Mouse (Mus musculus) adrenal gland, adult (tissue): ENCODE results near the gene Miip.
A peak's percentile ranks its signal among the peaks of the same experiment; 100 is the strongest.
"Not testable (repeated sequence)": the region's sequence is repeated elsewhere in the genome, so short reads cannot be mapped to it uniquely, and the experiment has no call there.

Source experiments
- DNase-seq, 2 experiments: peaks; one replicate each; pipeline ENCODE4 v3.0.0; 2022 to 2023; ENCODE audit warnings: low spot score in 1 of 2; ENCODE audit not compliant: inconsistent age in 2 of 2

Gene Miip

DNA sequence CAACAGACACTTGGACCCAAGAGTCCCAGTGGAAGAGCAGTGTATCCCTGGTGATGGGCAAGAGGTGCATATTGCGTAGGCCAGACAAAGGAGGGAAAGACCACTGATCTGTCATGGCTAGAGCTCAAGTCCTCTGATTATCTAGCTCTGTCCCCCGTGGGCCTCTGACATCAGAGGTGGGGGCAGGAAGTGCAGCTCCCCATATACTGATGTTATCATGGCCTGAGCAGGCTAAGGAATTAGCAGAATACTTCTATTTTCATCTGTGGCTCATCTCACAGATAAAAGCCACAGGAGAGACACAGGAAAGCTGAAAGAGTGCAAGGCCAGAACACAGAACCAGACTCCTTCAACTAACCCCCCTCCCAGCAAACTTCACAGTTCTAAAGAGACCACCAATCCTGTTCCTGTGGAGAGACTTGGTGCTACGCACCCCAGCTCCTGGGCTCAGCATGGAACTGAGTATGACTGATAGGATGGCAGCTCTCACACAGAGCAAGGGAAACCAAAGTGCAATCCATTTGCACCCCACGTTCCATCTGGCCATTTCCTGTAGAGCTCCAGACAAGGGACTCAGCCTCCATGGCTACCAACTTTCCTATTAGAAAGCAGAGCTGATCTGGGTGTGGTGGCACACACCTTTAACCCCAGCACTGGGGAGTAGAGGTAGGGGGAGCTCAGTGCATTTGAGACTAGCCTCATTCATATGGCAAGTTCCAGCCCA lies 7.4 kb upstream of the Miip start:
- no peak for DNase-seq

DNA sequence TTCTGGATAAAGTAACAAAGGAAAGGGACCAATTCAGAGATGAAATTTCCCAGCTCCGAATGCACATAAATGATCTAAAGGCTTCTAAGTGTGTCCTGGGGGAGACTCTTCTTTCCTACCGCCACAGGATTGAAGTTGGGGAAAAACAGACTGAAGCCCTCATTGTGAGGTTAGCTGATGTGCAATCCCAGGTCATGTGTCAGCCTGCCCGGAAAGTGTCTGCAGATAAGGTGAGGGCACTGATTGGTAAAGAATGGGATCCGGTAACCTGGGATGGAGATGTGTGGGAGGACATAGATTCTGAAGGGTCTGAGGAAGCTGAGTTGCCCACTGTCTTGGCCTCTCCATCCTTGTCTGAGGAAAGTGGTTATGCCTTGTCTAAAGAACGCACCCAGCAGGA lies 622 bp upstream of the Miip start:
- peak in 1 of 2 experiments; percentile 77 for DNase-seq

DNA sequence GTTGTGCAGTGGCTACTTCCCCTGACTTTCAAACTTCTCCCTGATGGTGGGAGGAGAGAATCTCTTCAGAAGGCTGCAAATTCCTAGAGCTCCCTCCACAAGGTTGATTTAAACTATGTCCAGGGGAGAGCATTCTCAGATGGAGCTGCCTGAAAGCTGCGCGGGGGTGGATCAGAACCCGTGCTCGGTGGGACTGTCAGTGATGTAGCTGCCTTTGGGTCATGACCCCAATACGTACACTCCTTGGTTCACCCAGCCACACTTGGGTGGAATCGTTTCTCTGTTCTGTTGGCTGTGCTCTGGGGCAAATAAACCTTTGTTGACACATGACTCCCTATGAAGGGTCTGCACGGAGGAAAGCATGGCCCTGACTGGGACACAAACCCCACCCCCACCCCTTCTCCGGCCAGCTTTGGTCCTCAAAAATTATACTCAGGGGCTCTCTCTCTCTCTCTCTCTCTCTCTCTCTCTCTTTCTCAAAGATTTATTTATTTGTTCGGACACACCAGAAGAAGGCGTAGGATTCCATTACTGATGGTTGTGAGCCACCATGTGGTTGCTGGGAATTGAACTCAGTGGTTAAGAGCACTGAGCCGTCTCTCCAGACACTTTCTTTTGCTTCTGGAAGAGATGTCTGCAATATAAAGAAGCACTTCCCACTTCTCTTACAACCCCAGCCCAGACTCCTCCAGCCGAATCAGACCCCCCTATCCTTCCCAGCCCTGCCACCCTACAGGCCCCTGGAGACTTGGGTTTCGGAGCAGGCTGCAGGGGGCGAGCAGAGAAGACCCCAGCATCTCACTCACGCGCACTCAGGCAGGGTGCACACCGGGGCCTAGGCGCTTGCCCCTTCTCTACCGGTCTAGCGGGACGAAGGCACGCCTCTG lies 810 bp downstream of the Miip start:
- DNase-seq = peak in 1 of 2 experiments; percentile 72

DNA sequence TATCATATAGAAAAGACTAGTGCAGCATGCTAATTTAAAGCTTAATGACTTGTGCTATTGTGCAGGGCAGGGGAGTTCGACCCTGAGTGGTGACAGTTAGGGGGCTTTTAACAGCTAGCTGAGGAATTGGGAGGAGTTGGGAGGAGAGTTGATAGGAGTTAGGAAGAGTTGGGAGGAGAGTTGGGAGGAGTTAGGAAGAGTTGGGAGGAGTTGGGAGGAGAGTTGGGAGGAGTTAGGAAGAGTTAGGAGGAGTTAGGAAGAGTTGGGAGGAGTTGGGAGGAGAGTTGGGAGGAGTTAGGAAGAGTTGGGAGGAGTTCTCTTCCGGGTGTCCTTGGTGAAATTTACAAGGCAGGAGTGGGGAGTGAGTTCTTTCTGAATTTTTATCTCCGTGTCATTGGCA lies 1.8 kb downstream of the Miip start:
- DNase-seq = peak in 1 of 2 experiments; percentile 69

DNA sequence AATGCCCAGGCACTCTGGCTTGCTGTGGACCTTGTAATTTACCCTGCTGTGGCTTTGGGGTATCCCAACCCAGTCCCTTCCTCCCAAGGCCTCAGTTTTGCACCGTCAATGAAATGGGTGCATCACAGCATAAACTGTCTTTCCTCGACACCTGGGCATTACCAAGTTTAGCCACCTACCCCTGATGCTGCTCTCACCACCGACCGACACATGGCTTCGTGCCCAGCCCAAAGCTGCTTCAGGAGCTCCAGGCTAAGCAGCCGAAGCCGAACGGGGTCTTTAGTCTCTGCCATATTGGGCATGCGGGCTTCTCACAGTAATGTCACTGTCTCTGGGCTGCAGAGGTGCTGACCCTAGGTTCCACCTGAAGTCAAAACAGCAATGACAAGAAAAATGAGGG lies 2.6 kb downstream of the Miip start:
- DNase-seq = no peak

DNA sequence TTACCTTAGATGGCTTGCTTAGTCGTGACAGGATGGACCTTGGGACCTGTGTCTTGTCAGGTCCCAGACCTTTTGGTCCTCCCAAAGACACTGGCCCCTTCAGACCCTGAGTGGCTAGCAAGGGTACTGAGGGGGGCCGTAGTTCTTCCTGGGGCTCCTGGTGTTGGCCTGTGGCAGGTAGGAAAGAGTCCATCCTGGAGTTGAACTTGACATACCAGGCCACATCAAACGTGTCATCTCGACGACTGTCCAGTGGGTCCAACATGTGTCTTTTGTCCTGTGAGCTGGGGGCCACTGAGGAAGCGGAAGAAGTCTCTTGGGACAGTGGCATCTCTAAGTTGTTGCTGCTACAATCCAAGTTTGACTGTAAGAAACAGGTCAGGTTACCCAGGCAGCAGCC lies 3.0 kb downstream of the Miip start:
- no peak for DNase-seq

DNA sequence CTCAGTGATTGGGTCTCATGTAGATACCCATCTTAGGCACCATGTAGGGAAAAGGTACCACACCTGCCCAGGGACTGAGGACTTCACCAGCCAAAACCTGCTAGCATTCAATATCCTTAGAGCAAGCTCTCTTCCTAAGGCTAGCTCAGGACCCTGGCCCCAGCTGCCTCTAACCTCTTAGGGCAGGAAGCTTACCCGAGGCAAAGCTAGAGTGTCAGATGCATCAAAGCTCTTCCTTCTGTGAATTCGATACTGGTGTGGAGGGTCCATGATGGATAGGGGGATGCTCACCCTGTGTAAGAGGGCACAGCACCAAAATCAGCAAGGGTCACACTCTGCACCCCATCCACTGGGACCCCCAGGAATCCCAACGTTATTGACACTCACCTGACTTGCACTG lies 6.6 kb downstream of the Miip start:
- DNase-seq = no peak

DNA sequence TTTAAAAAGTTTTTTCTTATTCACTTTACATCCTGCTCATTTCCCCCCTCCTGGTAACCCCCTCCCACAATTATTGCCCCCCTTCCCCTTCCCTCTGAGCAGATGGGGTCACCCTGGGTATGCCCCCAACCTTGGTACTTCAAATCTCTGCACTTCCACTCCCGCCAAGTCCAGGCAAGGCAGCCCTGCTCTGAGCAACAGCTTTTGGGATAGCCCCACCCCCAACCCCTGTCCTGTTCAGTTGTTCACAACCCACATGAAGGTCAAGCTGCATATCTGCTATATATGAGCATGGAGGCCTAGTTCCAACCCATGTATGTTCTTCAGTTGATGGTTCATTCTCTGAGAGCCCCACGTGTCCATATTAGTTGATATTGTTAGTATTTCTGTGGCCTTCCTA lies 17.8 kb downstream of the Miip start:
- no peak for DNase-seq

DNA sequence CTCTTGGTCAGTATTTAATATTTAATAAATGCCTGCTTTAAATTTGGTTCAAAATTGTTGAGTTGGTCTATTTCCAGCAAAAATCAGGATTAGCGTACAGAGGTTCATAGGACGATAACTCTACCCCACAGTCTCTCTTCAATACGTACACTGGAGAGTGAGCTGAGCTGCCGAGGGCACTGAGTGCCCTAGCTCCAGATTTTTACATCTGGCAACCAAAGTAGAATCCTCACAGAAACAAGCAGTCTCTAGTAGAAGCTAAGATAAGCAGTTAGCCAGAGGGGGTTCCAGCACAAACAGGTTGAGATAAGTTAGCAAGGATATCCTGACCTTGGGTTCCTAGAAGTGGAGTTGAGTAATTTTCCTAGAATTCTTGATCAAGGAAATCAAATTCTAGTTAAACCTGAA lies 20.0 kb downstream of the Miip start:
- DNase-seq = peak in 1 of 2 experiments; percentile 88

DNA sequence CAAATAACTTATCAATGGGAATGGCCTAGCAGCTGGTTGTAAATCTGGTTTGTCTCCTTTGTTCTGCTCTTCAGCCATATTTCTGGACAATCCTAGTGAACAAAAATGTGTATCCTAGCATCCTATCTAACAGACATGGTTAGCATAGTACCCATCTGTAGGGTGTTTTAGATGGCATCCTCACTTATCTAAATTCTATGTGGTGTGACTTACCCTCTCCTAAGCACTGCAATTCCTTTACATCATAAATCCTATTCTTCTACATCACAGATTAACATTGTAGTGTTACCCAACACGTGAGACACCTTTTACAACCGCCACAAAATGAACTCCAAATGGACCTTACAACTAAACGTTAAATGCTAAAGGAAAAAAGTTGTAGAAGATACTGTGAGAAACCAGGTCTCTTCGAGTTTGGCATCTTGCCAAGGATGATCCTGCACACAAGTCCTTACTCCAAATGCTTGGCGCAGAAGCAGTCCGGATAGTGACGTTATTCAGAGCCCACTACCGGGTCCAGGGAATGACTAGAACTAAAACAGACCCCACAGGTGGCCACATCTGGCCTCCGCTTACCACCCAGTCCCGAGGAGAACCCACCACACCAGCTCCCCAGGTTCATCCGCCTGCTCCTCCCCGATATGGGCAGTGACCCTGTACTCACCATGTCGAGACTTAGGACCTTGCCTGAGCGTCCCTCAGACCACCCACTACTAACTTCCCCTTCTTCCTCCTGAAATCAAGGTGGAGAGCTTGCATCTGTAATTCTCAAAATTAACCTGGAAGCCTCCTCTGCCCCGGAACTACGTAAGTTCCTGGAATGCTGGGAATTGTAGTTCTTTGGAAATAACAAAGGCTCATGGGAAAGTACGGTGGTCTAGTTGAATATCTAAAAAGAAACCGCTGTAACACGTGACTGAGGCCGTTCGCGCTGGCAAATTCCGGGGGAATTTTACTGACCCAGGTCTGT lies 20.7 kb downstream of the Miip start, which contains the start of gene Zfp933:
Gene Zfp933, minus strand, starts transcription at position 753 of the 970 bp plus-strand sequence.
- DNase-seq = peak; percentile 78 to 96

DNA sequence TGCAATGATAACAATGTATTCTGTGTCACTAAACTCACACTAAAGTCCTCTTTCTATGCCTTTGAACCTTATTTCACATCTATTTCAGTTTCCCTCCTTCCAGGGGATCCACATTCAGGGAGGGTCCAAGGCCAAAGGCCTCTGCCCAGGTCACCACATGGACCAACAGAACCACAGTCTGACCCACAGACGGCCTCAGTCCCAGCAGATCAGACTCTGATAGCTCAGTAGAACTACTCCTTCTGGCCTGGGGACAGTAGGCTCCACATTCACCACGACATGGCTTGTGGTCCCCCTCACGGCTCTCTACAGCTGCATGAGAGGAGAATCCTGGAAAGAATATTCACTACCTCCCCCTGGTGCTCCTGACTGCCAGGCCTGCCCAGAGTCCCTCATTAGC lies 25.7 kb downstream of the Miip start:
- peak in 1 of 2 experiments; percentile 64 for DNase-seq

DNA sequence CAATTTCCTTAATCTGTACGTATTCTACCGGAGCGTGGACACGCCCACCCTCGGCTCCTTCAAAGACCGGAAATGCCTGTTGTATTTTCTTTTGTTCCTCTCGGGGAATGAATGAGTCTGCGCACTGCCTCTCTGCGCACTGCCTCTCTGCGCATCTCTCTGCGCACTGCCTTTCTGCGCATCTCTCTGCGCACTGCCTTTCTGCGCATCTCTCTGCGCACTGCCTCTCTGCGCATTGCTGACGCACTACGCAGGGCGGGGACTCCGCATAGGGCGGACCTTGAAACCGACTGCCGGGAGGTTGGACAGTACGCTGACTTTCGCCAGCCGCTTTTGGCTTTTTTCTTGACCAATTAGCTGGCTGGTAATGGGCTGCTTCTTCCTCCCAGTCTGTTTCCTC lies 29.3 kb downstream of the Miip start:
- DNase-seq = peak; percentile 34 to 60

DNA sequence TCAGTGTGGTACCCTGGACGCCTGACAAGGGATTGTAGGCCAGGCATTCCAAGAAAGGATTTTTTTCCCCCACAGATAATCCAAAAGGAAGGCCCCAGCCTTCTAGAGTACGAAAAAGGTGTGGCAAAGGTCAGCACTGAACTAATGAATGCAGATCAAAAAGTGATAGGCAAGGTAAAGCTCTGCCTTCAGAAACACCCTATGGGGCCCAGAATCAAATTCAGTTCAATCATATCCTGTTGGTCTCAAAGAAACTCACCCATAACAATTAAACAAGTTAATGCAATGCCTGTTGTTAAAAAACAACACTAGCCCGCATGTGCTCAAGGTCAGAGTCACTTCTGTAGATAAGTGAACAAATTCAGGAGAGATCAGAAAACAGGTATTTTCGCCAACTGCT lies 44.2 kb downstream of the Miip start:
- DNase-seq = no peak

DNA sequence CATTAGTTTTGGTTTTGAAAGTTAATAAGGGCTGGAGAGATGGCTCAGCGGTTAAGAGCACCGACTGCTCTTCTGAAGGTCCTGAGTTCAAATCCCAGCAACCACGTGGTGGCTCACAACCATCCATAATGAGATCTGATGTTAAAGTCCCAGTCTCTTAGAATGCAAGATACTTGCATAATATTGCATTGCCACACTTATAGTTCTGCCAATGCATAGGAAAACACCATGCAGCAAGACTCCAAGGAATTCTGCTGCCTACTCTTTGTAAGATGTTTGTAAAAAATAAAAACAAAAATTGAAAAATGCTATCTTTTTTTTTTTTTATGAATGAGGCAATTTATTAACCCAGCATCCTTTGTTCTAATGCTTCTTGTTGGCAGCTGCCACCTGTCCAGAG lies 47.2 kb downstream of the Miip start:
- DNase-seq = not testable (repeated sequence)

DNA sequence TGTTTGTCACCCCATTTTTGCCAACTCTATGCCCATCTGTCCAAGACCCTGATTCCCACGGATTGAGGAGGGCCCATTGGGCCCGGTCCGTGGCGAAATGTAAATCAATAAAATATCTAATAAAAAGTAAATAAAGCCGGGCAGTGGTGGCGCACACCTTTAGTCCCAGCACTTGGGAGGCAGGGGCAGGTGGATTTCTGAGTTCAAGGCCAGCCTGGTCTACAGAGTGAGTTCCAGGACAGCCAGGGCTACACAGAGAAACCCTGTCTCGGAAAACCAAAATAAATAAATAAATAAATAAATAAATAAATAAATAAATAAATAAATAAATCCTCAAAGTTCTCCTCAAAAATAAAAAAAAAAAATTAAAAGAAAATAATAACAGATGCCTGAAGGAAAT lies 49.0 kb downstream of the Miip start:
- not testable (repeated sequence) for DNase-seq

DNA sequence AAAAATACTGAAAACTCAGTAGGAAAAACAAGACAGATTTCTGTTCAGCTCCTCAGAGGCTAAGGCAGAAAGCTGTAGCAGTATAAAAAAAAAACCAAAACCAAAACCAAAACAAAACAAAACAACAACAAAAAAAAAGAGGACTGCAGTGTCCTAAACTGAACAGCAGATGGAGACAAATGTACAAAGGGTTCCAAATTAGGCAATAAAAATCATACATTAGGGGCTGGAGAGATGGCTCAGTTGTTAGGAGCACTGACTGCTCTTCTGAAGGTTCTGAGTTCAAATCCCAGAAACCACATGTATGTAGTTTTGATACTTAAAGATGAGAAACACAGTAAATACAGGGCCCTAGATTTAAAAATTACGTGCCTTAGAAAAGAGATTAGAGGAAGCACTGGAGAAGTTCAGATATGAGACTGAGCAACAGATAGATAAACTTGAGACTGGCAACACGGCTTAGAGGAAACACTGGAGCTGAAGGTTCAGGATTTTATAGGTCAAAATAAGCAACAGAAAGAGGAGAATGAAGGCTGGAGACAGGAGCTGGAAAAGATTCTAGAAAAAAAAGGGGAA lies 53.9 kb downstream of the Miip start:
- DNase-seq = peak in 1 of 2 experiments; percentile 66

DNA sequence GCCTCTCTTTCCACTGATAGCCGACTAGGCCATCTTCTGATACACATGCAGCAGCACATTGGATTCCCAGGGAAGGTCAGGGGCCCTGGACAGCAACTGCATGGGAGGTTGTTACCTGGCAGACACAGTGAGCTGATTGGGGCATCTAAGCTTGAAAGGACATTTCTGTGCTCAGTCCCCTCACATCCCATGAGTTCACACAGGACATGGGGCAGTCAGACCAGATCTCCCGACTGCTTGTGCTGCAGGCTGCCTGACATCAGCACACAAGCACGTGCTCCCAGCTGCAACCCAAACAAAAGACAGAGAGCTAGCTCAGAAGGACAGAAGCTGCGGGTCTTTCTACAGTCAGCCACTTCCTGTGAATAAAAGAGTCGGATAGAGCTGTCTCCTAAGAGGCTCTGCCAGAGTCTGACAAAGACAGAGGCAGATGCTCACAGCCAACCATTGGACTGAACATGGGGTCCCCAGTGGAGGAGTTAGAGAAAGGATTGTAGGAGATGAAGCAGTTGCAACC lies 55.3 kb downstream of the Miip start:
- DNase-seq = no peak
